Mouse (Mus musculus) testis, adult 2 months (tissue): ENCODE data around the gene Rptor. TPM values are rescaled to one million over a fixed set of nuclear protein-coding genes. Genes with fewer than 3 reads are reported as not detected.

Source experiments
- H3K27ac ChIP-seq: fragments of 200-500 bp; 2 replicates; pipeline ENCODE4 v1.5.1; 2012; ENCODE audit warnings: low read depth, low read length; ENCODE audit not compliant: control insufficient read depth, insufficient read depth
- H3K27me3 ChIP-seq: fragments of 200-500 bp; 2 replicates; pipeline ENCODE4 v1.6.1; 2012; ENCODE audit warnings: mild to moderate bottlenecking, low read length, moderate library complexity; ENCODE audit not compliant: control insufficient read depth, insufficient read depth
- H3K36me3 ChIP-seq: fragments of 200-500 bp; 2 replicates; pipeline ENCODE4 v1.6.1; 2012; ENCODE audit warnings: mild to moderate bottlenecking, low read length; ENCODE audit not compliant: control insufficient read depth, insufficient read depth
- H3K4me1 ChIP-seq: fragments of 200-500 bp; 2 replicates; pipeline ENCODE4 v1.6.1; 2012; ENCODE audit warnings: low read length; ENCODE audit not compliant: control insufficient read depth, insufficient read depth
- H3K4me3 ChIP-seq: fragments of 200-500 bp; 2 replicates; pipeline ENCODE4 v1.5.1; 2012; ENCODE audit warnings: low read depth, mild to moderate bottlenecking, low read length, moderate library complexity, mixed read lengths; ENCODE audit not compliant: control insufficient read depth
- CTCF ChIP-seq: fragments of 200-500 bp; IDR thresholded peaks from 2 replicates; pipeline ENCODE4 v1.5.1; 2012; ENCODE audit warnings: low read depth, mild to moderate bottlenecking, inconsistent platforms, low read length, moderate library complexity; ENCODE audit not compliant: control insufficient read depth, insufficient read depth, insufficient replicate concordance
- POLR2A ChIP-seq: fragments of 200-500 bp; IDR thresholded peaks from 2 replicates; pipeline ENCODE4 v1.6.1; 2012; ENCODE audit warnings: low read depth, mild to moderate bottlenecking, inconsistent platforms, low read length, moderate library complexity; ENCODE audit not compliant: control insufficient read depth
- polyA plus RNA-seq: library from polyadenylated mRNA; depleted of rRNA; stranded (reverse); fragments of >200 nt; gene quantifications from 2 replicates; pipeline ENCODE4 v1.2.3, GENCODE M21; 2012

The Rptor gene
- polyA plus RNA-seq, 1 experiment: 25.4 TPM

DNA sequence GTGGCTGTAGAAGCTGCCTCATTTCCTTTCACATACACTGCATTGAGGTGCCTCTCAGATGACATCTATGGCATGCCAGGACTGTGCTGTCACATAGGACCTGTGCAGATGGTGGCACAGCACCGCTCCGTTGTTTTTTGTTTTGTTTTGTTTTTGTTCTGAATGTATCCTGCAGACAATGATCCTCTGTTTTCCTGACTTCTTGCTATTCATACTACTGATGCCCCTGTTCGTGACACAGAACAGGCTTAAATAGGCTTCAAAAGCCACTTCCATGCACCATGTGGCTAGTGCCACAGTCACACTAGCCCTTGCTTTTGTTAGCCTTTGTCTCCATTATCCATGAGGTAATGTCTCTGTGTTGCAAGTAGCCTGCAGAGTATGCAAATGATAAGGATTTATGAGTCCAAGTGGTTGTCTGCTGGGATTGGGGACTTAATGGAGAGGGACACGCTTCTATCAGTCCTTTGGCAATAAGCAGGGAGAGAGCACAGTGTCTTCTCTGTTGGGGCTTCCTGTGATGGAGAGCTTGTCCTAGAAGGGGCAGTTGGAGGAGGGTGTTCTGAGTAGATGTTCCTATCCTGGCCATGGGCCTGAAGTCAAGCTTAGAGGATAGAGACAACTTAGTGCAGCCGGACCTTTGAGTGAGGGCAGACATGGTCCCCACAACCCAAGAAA lies 164.2 kb downstream of the Rptor start:
- H3K4me3 ChIP-seq: no peak overlapping the region
- TF ChIP-seq POLR2A: no peak
- no peak for TF ChIP-seq CTCF
- no peaks in the 10 kb centered on the region for H3K4me1 ChIP-seq
- no peaks in the 10 kb centered on the region for H3K27me3 ChIP-seq
- no peaks in the 10 kb centered on the region for H3K36me3 ChIP-seq
- no peak overlapping the region for H3K27ac ChIP-seq

DNA sequence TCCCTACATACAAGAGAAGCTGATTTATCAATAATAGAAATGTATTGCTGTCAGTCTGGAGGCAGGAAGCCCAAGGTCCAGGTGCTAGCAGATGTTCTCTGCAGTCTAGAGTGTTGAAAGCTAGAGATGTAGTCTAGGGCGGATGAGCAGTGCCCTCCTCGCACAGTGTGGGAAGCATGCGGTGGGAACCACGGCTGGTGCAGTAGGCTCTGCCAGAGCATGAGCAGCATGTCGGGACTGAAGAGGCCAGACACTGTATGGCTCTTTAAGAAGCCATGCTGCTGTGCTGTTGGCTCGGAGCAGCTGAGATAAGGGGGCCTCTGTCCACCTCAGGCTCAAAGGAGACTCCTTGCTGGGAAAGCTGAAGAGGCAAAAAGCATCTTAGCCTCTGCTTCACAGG lies 164.8 kb downstream of the Rptor start:
- no peak overlapping the region for H3K4me3 ChIP-seq
- H3K36me3 ChIP-seq: no peaks in the 10 kb centered on the region
- no peaks in the 10 kb centered on the region for H3K4me1 ChIP-seq
- H3K27ac ChIP-seq: no peak overlapping the region
- H3K27me3 ChIP-seq: no peaks in the 10 kb centered on the region
- TF ChIP-seq POLR2A: no peak

DNA sequence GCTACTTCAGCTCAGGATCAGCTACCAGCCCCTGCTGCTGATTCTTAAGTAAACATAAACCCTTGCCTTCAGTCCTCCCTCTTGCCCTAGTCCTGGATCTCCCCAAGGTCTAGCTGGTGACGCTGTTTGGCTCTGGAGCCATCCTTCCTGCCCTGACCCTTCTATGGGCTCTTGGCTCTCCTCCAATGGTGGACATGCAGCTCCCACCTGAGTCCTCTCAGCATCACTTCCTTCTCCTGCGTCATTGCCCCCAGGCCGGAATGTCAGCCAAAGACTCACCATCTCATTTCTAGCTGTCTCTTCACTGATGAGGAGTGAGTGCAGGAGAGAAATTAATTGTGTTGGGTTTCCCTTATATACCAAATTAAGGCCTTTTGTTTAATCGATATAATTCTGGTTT lies 165.8 kb downstream of the Rptor start:
- no peak overlapping the region for H3K27ac ChIP-seq
- H3K36me3 ChIP-seq: no peaks in the 10 kb centered on the region
- no peak overlapping the region for H3K4me3 ChIP-seq
- no peaks in the 10 kb centered on the region for H3K4me1 ChIP-seq
- H3K27me3 ChIP-seq: no peaks in the 10 kb centered on the region
- TF ChIP-seq CTCF (no peak), POLR2A (no peak)

DNA sequence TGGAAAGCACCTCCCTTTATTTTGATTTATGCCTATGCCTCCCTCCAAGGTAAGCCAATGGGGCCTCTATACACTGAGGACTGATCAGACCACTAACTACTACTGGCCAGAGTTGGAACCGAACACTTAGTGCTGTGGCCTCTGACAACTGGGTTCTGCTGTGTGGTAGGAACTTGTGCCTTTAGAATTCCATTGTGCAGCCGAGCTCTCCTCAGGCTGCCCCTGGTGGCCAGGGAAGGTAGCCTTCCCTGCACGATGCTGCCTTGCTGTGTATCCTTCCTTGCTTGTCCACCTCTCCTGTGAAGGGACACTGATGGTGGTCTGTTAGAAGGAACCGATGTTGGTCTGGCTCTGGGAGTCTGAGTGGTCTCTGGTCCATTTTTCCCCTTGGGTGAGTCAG lies 167.0 kb downstream of the Rptor start:
- no peak for TF ChIP-seq POLR2A
- peak; percentile 44; the same call in 1 of the 2 replicates for TF ChIP-seq CTCF
- Histone ChIP-seq H3K27ac (no peak overlapping the region), H3K4me1 (no peaks in the 10 kb centered on the region)

DNA sequence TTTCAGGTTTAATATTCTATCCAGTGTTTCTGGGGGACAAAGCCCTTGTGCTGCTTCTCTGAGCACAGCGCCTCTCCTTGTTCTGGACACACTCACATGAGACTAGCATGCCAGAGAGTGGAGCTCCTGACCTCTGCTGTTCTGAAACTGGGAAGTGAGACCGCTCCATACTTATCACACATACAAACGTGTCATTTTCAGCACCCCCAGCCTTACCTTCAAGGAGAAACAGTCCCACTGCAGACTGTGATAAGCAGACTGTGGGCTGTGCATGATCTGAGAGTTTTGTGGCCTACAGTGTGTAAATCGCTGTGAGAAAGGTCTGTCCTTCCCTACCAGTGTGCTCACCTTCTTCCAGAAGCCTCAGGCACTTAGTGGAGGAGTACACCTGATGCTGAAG lies 168.3 kb downstream of the Rptor start:
- no peak overlapping the region for H3K27ac ChIP-seq
- TF ChIP-seq POLR2A (no peak), CTCF (no peak)
- no peak overlapping the region for H3K4me3 ChIP-seq
- H3K36me3 ChIP-seq: no peaks in the 10 kb centered on the region
- H3K4me1 ChIP-seq: no peaks in the 10 kb centered on the region
- no peaks in the 10 kb centered on the region for H3K27me3 ChIP-seq

More for the DNA sequence above, 167.0 kb downstream of the Rptor start:
- Histone ChIP-seq H3K27me3 (no peaks in the 10 kb centered on the region), H3K4me3 (no peak overlapping the region), H3K36me3 (no peaks in the 10 kb centered on the region)

DNA sequence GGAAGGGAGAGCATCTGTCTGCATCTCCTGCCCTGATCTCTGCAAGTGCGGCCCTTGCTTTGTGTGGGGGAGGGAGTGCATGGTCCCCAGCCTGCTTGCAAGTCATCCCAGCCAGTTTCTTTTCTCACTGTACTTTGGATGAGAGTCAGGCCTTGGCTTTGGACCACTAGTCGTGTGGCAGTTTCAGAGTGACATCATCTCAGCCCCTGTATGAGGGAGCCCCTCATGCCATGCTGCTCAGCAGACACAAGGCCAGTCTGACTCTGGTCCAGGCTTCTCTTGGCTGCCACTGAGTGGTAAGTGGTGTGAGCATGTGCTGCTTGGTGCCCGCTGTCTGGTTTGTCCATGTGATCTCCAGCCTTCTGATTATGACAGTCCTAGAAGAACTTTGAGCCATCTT lies 170.2 kb downstream of the Rptor start:
- Histone ChIP-seq H3K27me3 (no peaks in the 10 kb centered on the region), H3K4me1 (no peaks in the 10 kb centered on the region), H3K36me3 (no peaks in the 10 kb centered on the region), H3K27ac (no peak overlapping the region), H3K4me3 (no peak overlapping the region)
- no peak for TF ChIP-seq CTCF
- TF ChIP-seq POLR2A: no peak

DNA sequence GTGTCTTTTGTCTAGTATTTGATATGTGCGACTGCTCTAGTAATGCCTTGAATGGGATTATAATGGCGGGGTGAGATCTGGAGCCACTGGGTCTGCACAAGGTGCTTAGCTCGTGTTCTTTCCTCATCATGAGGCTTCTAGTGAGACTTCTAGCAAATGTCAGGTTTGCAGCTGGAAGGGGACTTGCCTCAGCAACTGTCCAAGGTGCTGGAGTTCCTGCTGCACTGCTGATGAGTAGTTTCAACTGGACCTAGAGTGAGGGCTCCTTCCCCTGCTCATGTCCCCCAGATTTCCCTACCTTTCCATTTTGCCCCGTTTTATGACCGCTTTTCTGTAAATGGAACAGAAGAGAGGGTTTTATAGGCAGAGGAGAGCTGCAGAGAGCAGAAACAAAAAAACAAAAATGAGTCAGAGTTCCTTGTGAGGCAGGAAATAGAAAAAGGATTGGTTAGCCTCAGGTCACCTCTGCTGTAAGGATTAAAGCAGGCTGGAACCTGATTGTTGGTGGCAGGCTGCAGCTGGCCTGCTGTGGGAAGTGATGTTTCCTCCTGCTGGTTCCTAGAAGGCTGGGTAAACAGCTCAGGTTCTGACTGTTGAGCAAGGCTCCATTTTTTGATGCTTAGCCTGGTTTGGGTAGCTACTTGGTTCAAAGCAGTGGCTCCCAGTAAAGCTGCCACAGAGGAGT lies 172.5 kb downstream of the Rptor start:
- no peak overlapping the region for H3K4me3 ChIP-seq
- no peaks in the 10 kb centered on the region for H3K36me3 ChIP-seq
- TF ChIP-seq CTCF (no peak), POLR2A (no peak)
- no peak overlapping the region for H3K27ac ChIP-seq
- H3K4me1 ChIP-seq: no peaks in the 10 kb centered on the region
- no peaks in the 10 kb centered on the region for H3K27me3 ChIP-seq

DNA sequence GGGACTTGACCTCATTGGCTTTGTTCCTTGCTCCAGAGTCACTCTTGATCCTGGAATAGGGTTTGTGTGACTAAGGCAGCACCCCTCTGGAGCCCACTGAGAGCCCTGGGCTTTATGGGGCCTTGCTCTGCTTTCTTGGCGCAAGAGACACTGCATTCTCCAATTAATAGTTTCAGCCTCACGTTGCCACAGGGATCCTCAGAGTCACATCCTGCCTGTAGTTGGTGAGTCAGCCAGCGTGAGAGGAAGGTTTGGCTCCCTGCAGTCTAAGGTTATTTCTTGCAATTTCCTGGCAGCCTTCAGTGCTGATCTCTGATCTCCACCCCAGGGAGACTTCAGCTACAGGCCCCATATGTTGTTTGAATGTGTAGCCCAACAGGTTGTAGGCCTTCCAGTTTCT lies 174.5 kb downstream of the Rptor start:
- Histone ChIP-seq H3K4me3 (no peak overlapping the region), H3K27me3 (no peaks in the 10 kb centered on the region), H3K36me3 (no peaks in the 10 kb centered on the region), H3K4me1 (no peaks in the 10 kb centered on the region), H3K27ac (no peak overlapping the region)
- no peak for TF ChIP-seq POLR2A
- no peak for TF ChIP-seq CTCF
